Mouse (Mus musculus): ENCODE measurements around the gene Baiap2. TPM values are rescaled to one million over a fixed set of nuclear protein-coding genes. Genes with fewer than 3 reads are reported as not detected.

Gene Baiap2
- polyA plus RNA-seq, 1 experiment: 39.0 TPM

DNA sequence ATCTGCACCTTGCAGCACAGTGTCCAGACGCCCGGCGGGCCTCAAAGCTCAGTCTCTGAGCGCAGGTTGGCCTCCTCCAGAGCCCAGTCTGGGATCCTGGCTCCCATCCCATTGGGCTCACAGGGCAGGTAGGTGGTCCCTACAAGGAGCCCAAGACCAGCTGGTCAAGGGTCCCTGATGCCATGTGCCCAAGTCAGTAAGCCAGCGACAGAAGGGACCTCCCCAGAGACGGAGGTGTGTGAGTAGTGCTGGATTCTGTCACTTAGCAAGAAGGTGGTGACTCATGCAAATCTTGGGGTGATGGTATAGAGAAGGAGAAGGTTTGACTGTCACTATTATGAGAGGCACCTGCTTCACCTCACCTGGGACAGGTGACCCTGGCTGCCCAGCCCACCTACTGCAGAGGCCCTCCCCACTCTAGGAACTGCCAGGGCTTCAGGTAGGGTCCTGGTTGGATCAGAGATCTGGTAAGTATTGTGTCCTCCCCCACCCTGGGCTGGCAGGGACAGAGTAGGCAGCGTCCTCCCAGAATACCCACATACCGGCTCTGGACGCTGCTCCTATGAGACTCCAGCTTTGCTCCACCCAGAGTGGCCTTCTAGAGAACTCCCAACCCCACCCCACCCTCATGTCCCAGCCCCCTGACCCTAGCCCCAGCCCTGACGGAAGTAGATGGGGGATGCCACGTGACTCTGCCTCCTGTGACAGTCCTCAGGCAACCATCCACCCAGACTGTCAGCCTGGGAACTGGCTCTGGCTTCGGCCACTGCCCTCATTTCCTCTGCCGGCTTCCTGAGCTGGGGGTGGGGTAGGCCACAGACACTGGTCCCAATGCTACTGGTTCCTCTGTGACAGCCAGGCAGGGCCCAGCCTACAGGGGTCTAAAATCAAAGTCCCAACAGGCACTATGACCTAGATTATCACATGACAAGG is 98.9 kb downstream of the Baiap2 start:
- no peak for DNase-seq (ENCODE audit: low spot score)

GRCm38 (mm10) chr11:120042141-120042838 is 99.7 kb downstream of the Baiap2 start:
- no peak for DNase-seq (ENCODE audit: low spot score)

GRCm38 (mm10) chr11:120045341-120045740 is 102.8 kb downstream of the Baiap2 start:
- DNase-seq (ENCODE audit: low spot score): no peak

GRCm38 (mm10) chr11:120045839-120046552 is 103.4 kb downstream of the Baiap2 start:
- no peak for DNase-seq (ENCODE audit: low spot score)

DNA sequence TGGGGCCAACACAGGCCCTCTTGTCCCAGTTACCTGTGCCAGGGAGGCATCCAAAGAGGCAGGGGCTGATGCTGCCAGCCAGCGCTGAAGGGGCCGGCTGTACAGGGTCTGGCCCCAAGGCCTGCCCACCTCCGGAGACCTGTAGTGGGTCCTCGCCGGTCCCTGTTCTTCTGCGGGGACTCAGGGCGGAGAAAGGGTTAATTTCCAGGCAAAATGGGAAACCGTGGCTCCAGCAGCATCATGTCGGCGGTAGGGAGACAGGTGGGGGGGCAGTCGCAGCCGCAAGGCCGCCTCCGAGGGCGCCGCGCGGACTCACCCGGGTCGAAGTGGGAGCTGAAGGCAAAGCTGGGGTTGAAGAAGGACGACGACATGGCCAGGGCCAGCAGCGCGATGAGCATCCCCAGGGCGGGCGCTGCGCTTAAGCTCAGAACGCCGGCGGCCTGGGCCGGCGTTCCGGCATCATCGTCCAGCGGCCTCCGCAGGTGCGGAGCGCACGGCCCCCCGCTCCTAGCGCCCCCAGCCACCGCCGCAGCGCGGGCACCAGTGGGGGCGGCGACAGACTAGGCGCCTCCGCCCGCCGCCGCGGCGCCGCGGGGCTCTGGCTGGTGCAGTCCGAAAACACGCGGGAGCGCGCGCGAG is 104.1 kb downstream of the Baiap2 start, which contains the start of gene Aatk:
Aatk (minus strand) TSS at position 615 of the 639 bp plus-strand sequence.
- DNase-seq (ENCODE audit: low spot score): no peak

- no peak for DNase-seq (ENCODE audit: low spot score)
Measured at GRCm38 (mm10) chr11:120047531-120048251, 105.1 kb downstream of the Baiap2 start.

DNA sequence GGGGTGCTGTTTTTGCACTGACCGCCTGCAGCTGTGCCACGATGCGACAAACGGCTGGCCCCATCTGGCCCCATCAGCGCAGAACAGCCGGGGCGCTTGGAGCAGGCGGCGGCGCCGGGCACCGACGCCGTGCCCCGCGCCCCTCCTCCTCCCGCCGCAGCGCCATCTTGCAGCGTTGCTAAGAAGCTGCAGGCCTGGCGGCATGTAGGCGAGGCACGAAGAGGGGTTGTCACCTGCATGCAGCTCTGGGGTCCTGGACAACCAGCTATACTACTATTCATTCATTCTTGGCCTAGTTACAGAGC is 105.6 kb downstream of the Baiap2 start:
- no peak for DNase-seq (ENCODE audit: low spot score)

GRCm38 (mm10) chr11:120049067-120049466 is 106.5 kb downstream of the Baiap2 start:
- DNase-seq (ENCODE audit: low spot score): no peak

GRCm38 (mm10) chr11:120051124-120051811 is 108.7 kb downstream of the Baiap2 start:
- no peak for DNase-seq (ENCODE audit: low spot score)

GRCm38 (mm10) chr11:120052274-120052673 is 109.7 kb downstream of the Baiap2 start:
- DNase-seq (ENCODE audit: low spot score): no peak

DNA sequence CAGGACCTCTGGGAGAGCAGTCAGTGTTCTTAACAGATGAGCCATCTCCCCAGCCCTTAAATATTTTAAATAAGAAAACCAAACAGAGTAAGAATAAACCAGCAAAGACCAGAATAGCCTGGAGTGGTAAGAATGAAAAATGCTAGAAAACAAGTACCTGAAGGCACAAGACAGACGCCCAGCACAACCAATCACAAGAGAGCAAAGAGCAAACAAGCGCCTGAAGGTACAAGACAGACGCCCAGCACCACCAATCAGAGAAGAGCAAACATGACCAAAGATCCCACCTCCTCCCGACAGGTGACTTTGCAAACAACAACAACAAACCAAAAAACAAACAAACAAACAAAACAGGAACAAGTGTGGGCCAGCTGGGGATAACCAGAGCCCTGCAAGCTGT is 111.3 kb downstream of the Baiap2 start:
- no peak for DNase-seq (ENCODE audit: low spot score)

GRCm38 (mm10) chr11:120055953-120056732 is 113.6 kb downstream of the Baiap2 start:
- DNase-seq (ENCODE audit: low spot score): no peak

Other genes starting within 250 kb of the Baiap2 start
- gene Chmp6, start 29.3 kb upstream of the Baiap2 start, polyA plus RNA-seq (2012; rRNA removed): 35.3 and 38.0 TPM in 2 replicates
- gene Aatk, start 104.4 kb downstream of the Baiap2 start, polyA plus RNA-seq (2012; rRNA removed): 15.2 and 15.3 TPM in 2 replicates
- 7.6 and 10.5 TPM in 2 replicates for gene Cep131, start 144.1 kb downstream of the Baiap2 start, polyA plus RNA-seq (2012; rRNA removed)
- 36.5 and 38.5 TPM in 2 replicates for gene Tepsin, start 156.0 kb downstream of the Baiap2 start, polyA plus RNA-seq (2012; rRNA removed)
- gene Ndufaf8, start 156.2 kb downstream of the Baiap2 start, polyA plus RNA-seq (2012; rRNA removed): 47.2 and 49.0 TPM in 2 replicates
- gene Slc38a10, start 208.6 kb downstream of the Baiap2 start, polyA plus RNA-seq (2012; rRNA removed): 60.0 and 72.0 TPM in 2 replicates